ENCODE assay signal across 22 mouse cellular contexts in the genomic region with DNA sequence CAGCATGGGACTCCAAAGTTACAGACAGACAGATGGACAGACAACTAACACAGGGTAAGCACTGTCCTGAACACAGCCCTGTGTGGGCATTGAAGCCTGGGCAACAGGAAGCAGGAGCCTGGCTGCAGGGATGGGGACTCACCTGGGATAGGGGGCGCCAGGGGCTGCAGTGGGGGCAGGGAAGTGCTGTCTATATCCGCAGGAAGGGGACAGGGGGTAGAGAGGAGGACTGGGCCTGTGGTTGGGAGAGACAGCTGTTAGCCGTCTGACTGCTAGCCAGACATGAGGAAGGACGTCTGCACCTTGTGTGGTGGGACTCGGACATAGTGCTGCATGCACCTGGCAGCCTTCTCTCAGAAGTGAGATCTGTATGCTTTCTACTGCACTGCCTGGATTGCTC. TPM values are rescaled to one million over a fixed set of nuclear protein-coding genes. Genes with fewer than 3 reads are reported as not detected.
"Had no signal": no experiment of that assay in that cellular context is flagged by ENCODE, and none has a peak within 500 bp of the region (broad histone marks: within the 10 kb centered on the region; RNA-seq: fewer than 3 reads in every experiment).

No protein-coding gene starts in this region.

- H3K27ac ChIP-seq: intestine, embryonic 15.5 days; layer of hippocampus, adult 2 months; liver, embryonic 12.5 days; midbrain, embryonic 13.5 days; stomach, postnatal 0 days had no signal

- H3K4me1 ChIP-seq: liver, embryonic 12.5 days; midbrain, embryonic 13.5 days had no signal

- H3K9me3 ChIP-seq: intestine, embryonic 15.5 days; liver, embryonic 12.5 days; midbrain, embryonic 13.5 days had no signal

- H3K36me3 ChIP-seq: intestine, embryonic 15.5 days had no signal

- DNase-seq: kidney, adult 18-20 months; kidney, postnatal 10 days; left cerebral cortex, postnatal 4 days; lung, postnatal 36 days; right cerebral cortex, postnatal 25 days had no signal

- H3K4me2 ChIP-seq: intestine, embryonic 15.5 days; liver, embryonic 12.5 days; midbrain, embryonic 13.5 days had no signal

- ATAC-seq: intestine, embryonic 15.5 days; liver, embryonic 12.5 days; midbrain, embryonic 13.5 days had no signal

- H3K9ac ChIP-seq: intestine, embryonic 15.5 days; liver, embryonic 12.5 days; midbrain, embryonic 13.5 days had no signal

- H3K27me3 ChIP-seq: intestine, embryonic 15.5 days; liver, embryonic 12.5 days; midbrain, embryonic 13.5 days had no signal

- H3K4me3 ChIP-seq: intestine, embryonic 15.5 days; layer of hippocampus, adult 2 months; liver, embryonic 12.5 days; midbrain, embryonic 13.5 days had no signal

RNA-seq across cellular contexts. Expression of a gene that starts 44.9 kb away (rescaled TPM):
- total RNA-seq: layer of hippocampus, adult 2 months; layer of hippocampus, postnatal 10 days; left cerebral cortex, adult 18-20 months; left cerebral cortex, postnatal 10 days; left cerebral cortex, postnatal 4 days; megakaryocyte progenitor cell, adult 5-6 weeks; midbrain, postnatal 0 days had no signal
- polyA plus RNA-seq: intestine, embryonic 15.5 days; kidney, embryonic 14.5 days; limb, embryonic 14.5 days; liver, embryonic 12.5 days; liver, embryonic 16.5 days; lung, embryonic 16.5 days; midbrain, embryonic 13.5 days; midbrain, postnatal 0 days; neural tube, embryonic 14.5 days; small intestine, adult 2 months; stomach, postnatal 0 days; urinary bladder, adult 2 months had no signal
